Mouse (Mus musculus): ENCODE measurements around the gene Map4k1.

Map4k1 gene

GRCm38 (mm10) chr7:28983141-28983564 is 1.3 kb downstream of the Map4k1 start:
- DNase-seq: peak; percentile 53 to 63

- no peak for DNase-seq
These were observed 2.0 kb downstream of the Map4k1 start for GRCm38 (mm10) chr7:28983849-28984248.

- DNase-seq: no peak
These were observed 2.6 kb downstream of the Map4k1 start for GRCm38 (mm10) chr7:28984452-28984851.

- DNase-seq: no peak
These were observed 3.4 kb downstream of the Map4k1 start for GRCm38 (mm10) chr7:28985207-28985606.

GRCm38 (mm10) chr7:28990766-28991273 is 9.0 kb downstream of the Map4k1 start:
- no peak for DNase-seq

GRCm38 (mm10) chr7:28991616-28992015 is 9.8 kb downstream of the Map4k1 start:
- no peak for DNase-seq

GRCm38 (mm10) chr7:28992997-28993396 is 11.1 kb downstream of the Map4k1 start:
- no peak for DNase-seq

GRCm38 (mm10) chr7:28993402-28993801 is 11.6 kb downstream of the Map4k1 start:
- no peak for DNase-seq

GRCm38 (mm10) chr7:29000651-29001605 is 19.1 kb downstream of the Map4k1 start:
- peak; percentile 86 to 92 for DNase-seq

GRCm38 (mm10) chr7:29007224-29008101 is 25.6 kb downstream of the Map4k1 start:
- no peak for DNase-seq

- DNase-seq: no peak
These were observed 26.3 kb downstream of the Map4k1 start for GRCm38 (mm10) chr7:29008171-29008570.

- DNase-seq: peak; percentile 58 to 64
These were observed 26.9 kb downstream of the Map4k1 start for GRCm38 (mm10) chr7:29008714-29009113.

GRCm38 (mm10) chr7:29014984-29015383 is 33.1 kb downstream of the Map4k1 start:
- DNase-seq: no peak

GRCm38 (mm10) chr7:29016440-29016839 is 34.6 kb downstream of the Map4k1 start:
- no peak for DNase-seq

- no peak for DNase-seq
These were observed 35.4 kb downstream of the Map4k1 start for GRCm38 (mm10) chr7:29017222-29017621.

GRCm38 (mm10) chr7:29019447-29020220 is 37.8 kb downstream of the Map4k1 start:
- peak in 1 of 2 experiments; percentile 21 for DNase-seq

- DNase-seq: no peak
These were observed 40.6 kb downstream of the Map4k1 start for GRCm38 (mm10) chr7:29022479-29022878.

- DNase-seq: no peak
These were observed 41.7 kb downstream of the Map4k1 start for GRCm38 (mm10) chr7:29023514-29023913.

GRCm38 (mm10) chr7:29025566-29025965 is 43.7 kb downstream of the Map4k1 start:
- DNase-seq: no peak

- no peak for DNase-seq
These were observed 44.3 kb downstream of the Map4k1 start for GRCm38 (mm10) chr7:29026195-29026594.

- DNase-seq: no peak
These were observed 45.0 kb downstream of the Map4k1 start for GRCm38 (mm10) chr7:29026811-29027210.

GRCm38 (mm10) chr7:29028761-29029160 is 46.9 kb downstream of the Map4k1 start:
- no peak for DNase-seq

All from spleen, adult 18-20 months (tissue).